Mouse (Mus musculus) MEL (cell line): Measurements from ENCODE around the gene Gstm2.

Experiments
- BHLHE40 ChIP-seq: IDR thresholded peaks from 2 replicates; pipeline ENCODE4 v1.6.1; 2012; ENCODE audit warnings: low read depth, mild to moderate bottlenecking, inconsistent platforms, low read length, improper control_type of control experiment, borderline replicate concordance
- CHD2 ChIP-seq: IDR thresholded peaks from 2 replicates; pipeline ENCODE4 v1.6.1; 2011; ENCODE audit warnings: low read length, improper control_type of control experiment
- CTCF ChIP-seq, 3 experiments: IDR thresholded peaks in 2 of 3; conservative IDR thresholded peaks in 1 of 3; 2 replicates each; pipeline ENCODE4 v1.5.1; 2011 to 2012; ENCODE audit warnings: low read length in 3 of 3, low read depth in 2 of 3, mild to moderate bottlenecking in 2 of 3, improper control_type of control experiment in 1 of 3, inconsistent platforms in 1 of 3, mixed read lengths in 1 of 3, moderate library complexity in 1 of 3; ENCODE audit not compliant: control insufficient read depth in 1 of 3, insufficient read depth in 1 of 3, poor library complexity in 1 of 3, severe bottlenecking in 1 of 3
- EP300 ChIP-seq, 2 experiments: IDR thresholded peaks; 2 replicates each; pipeline ENCODE4 v1.6.1; 2011; ENCODE audit warnings: improper control_type of control experiment in 2 of 2, low read length in 2 of 2, low read depth in 1 of 2, mild to moderate bottlenecking in 1 of 2
- GATA1 ChIP-seq: IDR thresholded peaks from 2 replicates; pipeline ENCODE4 v1.6.1; 2011; ENCODE audit warnings: low read depth, low read length, improper control_type of control experiment
- NELFE ChIP-seq: IDR thresholded peaks from 2 replicates; pipeline ENCODE4 v1.6.1; 2011; ENCODE audit warnings: low read depth, low read length, improper control_type of control experiment
- POLR2A ChIP-seq, 2 experiments: IDR thresholded peaks; 2 replicates each; pipeline ENCODE4 v1.6.1; 2011 to 2012; ENCODE audit warnings: low read length in 2 of 2, mild to moderate bottlenecking in 2 of 2, control low read depth in 1 of 2, improper control_type of control experiment in 1 of 2, low read depth in 1 of 2, moderate library complexity in 1 of 2; ENCODE audit not compliant: control insufficient read depth in 1 of 2, insufficient read depth in 1 of 2, poor library complexity in 1 of 2
- POLR2AphosphoS5 ChIP-seq: IDR thresholded peaks from 2 replicates; pipeline ENCODE4 v1.6.1; 2012; ENCODE audit warnings: low read depth, borderline replicate concordance, mild to moderate bottlenecking, inconsistent platforms, low read length, moderate library complexity, mixed read lengths
- RCOR1 ChIP-seq: IDR thresholded peaks from 2 replicates; pipeline ENCODE4 v1.6.1; 2012; ENCODE audit warnings: low read depth, mild to moderate bottlenecking, inconsistent platforms, low read length, improper control_type of control experiment
- TAL1 ChIP-seq: IDR thresholded peaks from 2 replicates; pipeline ENCODE4 v1.6.1; 2012; ENCODE audit warnings: mild to moderate bottlenecking, inconsistent platforms, low read length, moderate library complexity, mixed read lengths
- USF2 ChIP-seq, 2 experiments: IDR thresholded peaks; 2 replicates each; pipeline ENCODE4 v1.6.1; 2011 to 2012; ENCODE audit warnings: improper control_type of control experiment in 2 of 2, low read length in 2 of 2, borderline replicate concordance in 1 of 2, inconsistent platforms in 1 of 2, low read depth in 1 of 2, mild to moderate bottlenecking in 1 of 2; ENCODE audit not compliant: insufficient read depth in 1 of 2
- ZC3H11A ChIP-seq: IDR thresholded peaks from 2 replicates; pipeline ENCODE4 v1.6.1; 2012; ENCODE audit warnings: low read depth, mild to moderate bottlenecking, inconsistent platforms, low read length, improper control_type of control experiment
- ZMIZ1 ChIP-seq: IDR thresholded peaks from 2 replicates; pipeline ENCODE4 v1.6.1; 2012; ENCODE audit warnings: low read depth, mild to moderate bottlenecking, inconsistent platforms, low read length, improper control_type of control experiment, moderate library complexity

GRCm38 (mm10) chr3:107953906-107954305, 32.3 kb downstream of the Gstm2 start:
- TF ChIP-seq NELFE (no peak), CTCF (IDR thresholded peaks at IDR 0.05 in 2 of 3, conservative IDR thresholded peaks at IDR 0.05 in 1 of 3; ENCODE audit: control insufficient read depth in 1 of 3, insufficient read depth in 1 of 3, low read depth in 2 of 3, low read length in 3 of 3, poor library complexity in 1 of 3, severe bottlenecking in 1 of 3) (no peak), ZC3H11A (no peak), USF2 (IDR thresholded peaks at IDR 0.05; ENCODE audit: borderline replicate concordance in 1 of 2, insufficient read depth in 1 of 2, low read depth in 1 of 2, low read length in 2 of 2) (no peak), ZMIZ1 (no peak), RCOR1 (no peak), POLR2A (IDR thresholded peaks at IDR 0.05; ENCODE audit: control insufficient read depth in 1 of 2, insufficient read depth in 1 of 2, low read depth in 1 of 2, low read length in 2 of 2, poor library complexity in 1 of 2) (no peak), EP300 (IDR thresholded peaks at IDR 0.05; ENCODE audit: low read depth in 1 of 2, low read length in 2 of 2) (no peak), BHLHE40 (no peak), GATA1 (no peak), CHD2 (no peak), POLR2AphosphoS5 (no peak), TAL1 (no peak)
